Mouse (Mus musculus) heart, embryonic 16.5 days (tissue): ENCODE measurements at regions not wholly inside any gene's neighbourhood (a gene's known extent, or its start where the extent isn't known, plus 50 kb on each side); places are given as distances from the start of the nearest gene placed in this dataset.
A peak's percentile ranks its signal among the peaks of the same experiment; 100 is the strongest.
"Not testable (repeated sequence)": the region's sequence is repeated elsewhere in the genome, so short reads cannot be mapped to it uniquely, and the experiment has no call there.

Source experiments
- ATAC-seq: fragments of 200-750 bp; cut with Nextera tagmentation; replicated peaks from 2 replicates; pipeline ENCODE4 v1.8.0; 2017; ENCODE audit warnings: moderate number of reproducible peaks; ENCODE audit not compliant: insufficient read depth, low FRiP score; ENCODE audit errors: extremely low read depth
- H3K27ac ChIP-seq: fragments of 300-500 bp; sonication (generic); 2 replicates; pipeline ENCODE4 v1.5.1; 2014; ENCODE audit warnings: mild to moderate bottlenecking, low read length, control low read depth, moderate library complexity
- H3K27me3 ChIP-seq: fragments of 300-500 bp; sonication (generic); 2 replicates; pipeline ENCODE4 v1.6.1; 2014; ENCODE audit warnings: low read length, mixed read lengths; ENCODE audit not compliant: control insufficient read depth, insufficient read depth
- H3K36me3 ChIP-seq: fragments of 300-500 bp; sonication (generic); 2 replicates; pipeline ENCODE4 v1.6.1; 2014; ENCODE audit not compliant: control insufficient read depth, insufficient read depth
- H3K4me1 ChIP-seq: fragments of 300-500 bp; sonication (generic); 2 replicates; pipeline ENCODE4 v1.6.1; 2014; ENCODE audit warnings: low read length, mixed read lengths; ENCODE audit not compliant: control insufficient read depth, insufficient read depth
- H3K4me2 ChIP-seq: fragments of 300-500 bp; sonication (generic); 2 replicates; pipeline ENCODE4 v1.6.1; 2014; ENCODE audit warnings: low read depth, mild to moderate bottlenecking, control low read depth, low read length
- H3K4me3 ChIP-seq: fragments of 300-500 bp; sonication (generic); 2 replicates; pipeline ENCODE4 v1.5.1; 2014; ENCODE audit warnings: mild to moderate bottlenecking, control low read depth, low read length
- H3K9ac ChIP-seq: fragments of 300-500 bp; sonication (generic); 2 replicates; pipeline ENCODE4 v1.6.1; 2014; ENCODE audit warnings: low read length, control low read depth
- H3K9me3 ChIP-seq: fragments of 300-500 bp; sonication (generic); replicated peaks from 2 replicates; pipeline ENCODE4 v1.6.1; 2016; ENCODE audit warnings: low read length; ENCODE audit not compliant: control insufficient read depth
- WGBS: fragments of 180-500 bp; shearing (Covaris S2); extraction: QIAGEN DNeasy Blood & Tissue Kit; methylation state at CpG from one replicate; pipeline ENCODE4 v1.1.7; 2014; 5-methylcytosine and 5-hydroxymethylcytosine counted together

- H3K4me2 ChIP-seq: no peak overlapping the region
- no peaks in the 10 kb centered on the region for H3K27me3 ChIP-seq
- H3K27ac ChIP-seq: no peak overlapping the region
- H3K4me1 ChIP-seq: no peaks in the 10 kb centered on the region
- WGBS: 43% methylated on average over 6 of the region's 6 CpGs
- no peaks in the 10 kb centered on the region for H3K9me3 ChIP-seq
- no peak overlapping the region for H3K9ac ChIP-seq
- H3K36me3 ChIP-seq: no peaks in the 10 kb centered on the region
- no peak for ATAC-seq
- no peak overlapping the region for H3K4me3 ChIP-seq
Observed at GRCm38 (mm10) chr1:194482001-194482716, 135.9 kb upstream of the Plxna2 start.

DNA sequence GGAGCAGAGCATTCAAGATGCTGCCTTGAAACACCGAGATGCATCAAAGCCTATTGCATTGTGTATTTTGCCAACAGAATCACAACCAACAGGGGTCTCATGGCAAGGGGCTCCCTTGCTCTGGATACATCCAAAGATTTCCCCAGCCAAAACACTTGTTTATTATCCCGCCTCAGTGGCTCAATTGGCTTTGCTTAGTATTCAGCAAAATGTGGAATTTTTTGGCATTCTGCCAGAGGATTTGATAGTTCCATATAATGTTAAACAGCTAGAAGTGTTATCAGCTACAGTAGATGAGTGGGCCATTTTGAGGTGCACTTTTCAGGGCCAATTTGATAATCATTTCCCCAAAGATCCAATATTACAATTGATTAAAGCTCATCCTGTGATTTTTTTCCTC is 146.7 kb upstream of the Plxna2 start:
- ATAC-seq, H3K4me2 ChIP-seq, H3K9ac ChIP-seq, H3K4me3 ChIP-seq, H3K36me3 ChIP-seq, H3K27me3 ChIP-seq, H3K9me3 ChIP-seq, H3K27ac ChIP-seq, H3K4me1 ChIP-seq: not testable (repeated sequence)
- 84% methylated on average over 2 of the region's 2 CpGs for WGBS

GRCm38 (mm10) chr1:194452480-194452879 is 165.5 kb upstream of the Plxna2 start:
- Histone ChIP-seq H3K9me3 (no peaks in the 10 kb centered on the region), H3K27me3 (no peaks in the 10 kb centered on the region)
- ATAC-seq: no peak

DNA sequence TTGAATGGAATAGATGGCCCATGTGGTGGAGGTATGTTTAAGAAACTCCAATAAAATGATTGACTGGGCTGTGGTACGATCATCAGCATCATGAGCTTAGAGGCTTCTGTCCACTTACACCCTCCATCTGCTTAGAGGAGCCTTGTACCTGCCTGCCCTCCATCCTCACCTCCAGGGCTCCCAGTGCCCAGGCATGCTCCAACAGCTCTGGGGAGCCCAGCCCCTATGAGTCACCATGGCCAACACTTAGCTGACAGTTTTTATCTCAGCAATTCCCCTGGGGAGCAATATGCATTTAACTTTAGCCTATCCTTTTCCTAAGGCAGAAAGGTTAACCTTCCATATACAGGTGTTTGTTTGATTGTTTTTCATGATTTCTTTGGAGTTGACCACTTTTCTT is 174.3 kb upstream of the Plxna2 start:
- Histone ChIP-seq H3K27ac (no peak overlapping the region), H3K9me3 (no peaks in the 10 kb centered on the region), H3K4me2 (no peak overlapping the region), H3K27me3 (no peaks in the 10 kb centered on the region), H3K4me1 (no peaks in the 10 kb centered on the region), H3K36me3 (no peaks in the 10 kb centered on the region), H3K9ac (no peak overlapping the region), H3K4me3 (no peak overlapping the region)
- 87% methylated on average over 1 of the region's 1 CpGs for WGBS
- ATAC-seq: no peak

More at GRCm38 (mm10) chr1:194452480-194452879, 165.5 kb upstream of the Plxna2 start:
- no peak overlapping the region for H3K4me2 ChIP-seq
- no peak overlapping the region for H3K27ac ChIP-seq
- no peaks in the 10 kb centered on the region for H3K36me3 ChIP-seq
- no peaks in the 10 kb centered on the region for H3K4me1 ChIP-seq
- no peak overlapping the region for H3K9ac ChIP-seq
- WGBS: 80% methylated on average over 1 of the region's 1 CpGs
- H3K4me3 ChIP-seq: no peak overlapping the region

DNA sequence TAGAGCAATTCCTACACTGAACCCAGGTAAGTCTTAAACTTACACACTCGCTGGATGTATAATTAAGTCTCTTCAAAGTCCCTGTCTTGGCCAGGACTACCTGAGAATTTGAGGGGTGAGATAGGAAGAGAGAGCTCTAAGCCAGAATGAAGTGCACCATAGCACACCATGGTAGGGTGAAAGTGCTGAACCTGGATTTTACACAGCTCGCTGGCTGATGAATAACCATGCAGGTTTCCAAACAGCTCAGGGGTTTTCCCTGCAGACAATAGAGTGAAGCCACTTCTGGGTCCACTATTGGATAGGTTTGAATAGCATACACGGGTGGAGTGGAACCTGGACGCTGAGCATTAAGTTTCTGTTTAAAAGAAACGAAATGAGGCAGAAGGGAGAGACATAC is 180.7 kb upstream of the Plxna2 start:
- Histone ChIP-seq H3K9ac (no peak overlapping the region), H3K27ac (no peak overlapping the region), H3K4me2 (no peak overlapping the region), H3K36me3 (no peaks in the 10 kb centered on the region), H3K9me3 (no peaks in the 10 kb centered on the region), H3K4me3 (no peak overlapping the region), H3K27me3 (no peaks in the 10 kb centered on the region), H3K4me1 (no peaks in the 10 kb centered on the region)
- ATAC-seq: no peak; the same call in 1 of the 2 replicates
- 74% methylated on average over 5 of the region's 5 CpGs for WGBS

DNA sequence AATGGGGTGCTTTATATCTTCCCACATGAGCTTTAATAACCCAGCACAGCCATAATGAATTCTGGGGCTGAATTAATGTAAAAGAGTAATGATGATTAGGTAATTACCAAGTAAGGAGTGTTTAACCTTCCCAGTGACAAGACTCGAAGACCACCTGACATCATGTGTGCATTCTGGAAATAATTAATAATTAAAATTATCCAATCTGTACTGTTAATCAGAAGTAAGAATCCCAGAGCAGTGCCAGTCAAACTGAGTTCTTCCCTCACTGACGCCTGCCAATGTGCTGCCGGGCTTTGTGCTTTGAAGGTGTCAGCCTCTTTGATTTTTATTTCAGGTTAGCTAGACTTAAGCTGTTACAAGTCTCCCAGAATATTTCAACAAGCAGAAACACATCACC is 183.0 kb upstream of the Plxna2 start:
- Histone ChIP-seq H3K4me3 (no peak overlapping the region), H3K27ac (no peak overlapping the region), H3K27me3 (no peaks in the 10 kb centered on the region), H3K4me1 (no peaks in the 10 kb centered on the region), H3K4me2 (no peak overlapping the region), H3K9ac (no peak overlapping the region), H3K9me3 (no peaks in the 10 kb centered on the region), H3K36me3 (no peaks in the 10 kb centered on the region)
- no peak for ATAC-seq
- WGBS: 78% methylated on average over 3 of the region's 3 CpGs

DNA sequence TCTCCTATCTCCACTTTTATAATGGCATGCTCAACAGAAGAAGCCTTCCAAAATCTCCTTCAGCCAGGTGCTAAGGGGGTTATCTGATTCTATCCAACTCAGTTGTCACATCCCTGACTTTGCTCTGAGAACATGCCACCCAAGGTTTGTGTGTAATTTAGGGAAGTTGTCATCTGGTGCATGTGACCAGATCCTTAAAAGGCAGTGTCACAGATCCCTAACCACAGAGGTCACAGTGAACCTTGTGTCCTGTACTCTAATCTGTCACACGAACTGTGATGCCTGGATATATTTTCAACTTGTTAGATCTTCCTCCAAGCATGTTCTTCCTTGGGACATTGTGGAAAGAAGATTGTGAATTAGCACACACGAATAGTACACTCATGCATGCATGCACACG is 189.4 kb upstream of the Plxna2 start:
- no peaks in the 10 kb centered on the region for H3K9me3 ChIP-seq
- H3K9ac ChIP-seq: no peak overlapping the region
- H3K4me3 ChIP-seq: no peak overlapping the region
- no peak overlapping the region for H3K4me2 ChIP-seq
- no peaks in the 10 kb centered on the region for H3K27me3 ChIP-seq
- H3K4me1 ChIP-seq: peaks cover 9% of the 10 kb centered on the region
- H3K36me3 ChIP-seq: no peaks in the 10 kb centered on the region
- ATAC-seq: no peak
- WGBS: 75% methylated on average over 3 of the region's 3 CpGs
- H3K27ac ChIP-seq: no peak overlapping the region

DNA sequence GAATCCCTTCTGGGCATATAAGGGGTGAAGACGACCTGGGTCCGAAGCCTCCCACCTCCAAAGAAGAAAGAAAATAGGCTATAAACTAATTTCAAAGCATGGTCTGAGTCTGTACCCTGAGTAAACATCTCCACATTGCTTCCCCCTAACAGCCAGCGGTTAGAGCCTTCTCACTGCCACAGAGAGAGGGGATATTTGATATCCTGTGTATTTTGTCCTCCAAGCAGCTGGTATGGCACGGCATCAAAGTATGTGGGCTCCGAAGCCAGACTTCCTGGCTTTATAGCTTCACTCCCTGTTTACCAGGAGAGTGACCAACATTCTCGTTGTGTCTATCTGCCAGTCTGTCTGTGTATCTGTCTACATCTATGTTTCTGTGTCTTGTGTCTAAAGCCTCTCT is 191.7 kb upstream of the Plxna2 start:
- no peak for ATAC-seq

DNA sequence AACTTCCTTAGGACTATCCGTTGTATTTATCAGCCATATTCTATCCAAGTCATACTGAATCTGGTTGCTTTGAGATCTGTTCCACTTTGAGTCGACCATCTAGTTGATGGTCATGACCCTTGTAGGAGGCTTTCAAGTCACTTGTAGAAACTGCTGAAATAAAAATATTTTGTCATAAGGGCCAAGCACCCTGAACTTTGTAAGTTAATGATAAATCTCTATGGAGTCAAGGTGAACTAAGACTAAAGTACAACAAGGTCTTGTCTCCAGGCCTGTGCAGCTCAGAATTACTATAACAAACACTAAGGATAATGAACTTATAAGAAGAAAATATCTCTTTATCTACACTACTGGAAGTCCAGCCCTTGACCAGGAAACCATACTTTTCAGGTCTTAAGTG is 193.8 kb upstream of the Plxna2 start:
- Histone ChIP-seq H3K9ac (no peak overlapping the region), H3K4me2 (no peak overlapping the region), H3K27me3 (no peaks in the 10 kb centered on the region; the same call in 1 of the 2 replicates), H3K36me3 (no peaks in the 10 kb centered on the region), H3K9me3 (no peaks in the 10 kb centered on the region), H3K4me3 (no peak overlapping the region), H3K4me1 (peaks cover 9% of the 10 kb centered on the region), H3K27ac (no peak overlapping the region)
- WGBS: 68% methylated on average over 2 of the region's 2 CpGs
- no peak for ATAC-seq

More for the DNA sequence above, 191.7 kb upstream of the Plxna2 start:
- H3K4me2 ChIP-seq: no peak overlapping the region
- no peak overlapping the region for H3K4me3 ChIP-seq
- H3K27ac ChIP-seq: peak overlapping the region; percentile 3; the same call in 1 of the 2 replicates
- H3K9ac ChIP-seq: no peak overlapping the region
- H3K36me3 ChIP-seq: no peaks in the 10 kb centered on the region
- WGBS: 67% methylated on average over 6 of the region's 6 CpGs
- H3K27me3 ChIP-seq: no peaks in the 10 kb centered on the region; the same call in 1 of the 2 replicates
- no peaks in the 10 kb centered on the region for H3K9me3 ChIP-seq
- H3K4me1 ChIP-seq: peaks cover 9% of the 10 kb centered on the region
